Mouse (Mus musculus): Measurements from ENCODE around the gene Arap1. TPM values are rescaled to one million over a fixed set of nuclear protein-coding genes. Genes with fewer than 3 reads are reported as not detected.

The Arap1 gene
- total RNA-seq, 2 experiments from 2014 or later: 18.1 to 22.4 TPM

GRCm38 (mm10) chr7:101326006-101326405 lies 21.9 kb upstream of the Arap1 start:
- DNase-seq (ENCODE audit: low spot score in 2 of 2): no peak

DNA sequence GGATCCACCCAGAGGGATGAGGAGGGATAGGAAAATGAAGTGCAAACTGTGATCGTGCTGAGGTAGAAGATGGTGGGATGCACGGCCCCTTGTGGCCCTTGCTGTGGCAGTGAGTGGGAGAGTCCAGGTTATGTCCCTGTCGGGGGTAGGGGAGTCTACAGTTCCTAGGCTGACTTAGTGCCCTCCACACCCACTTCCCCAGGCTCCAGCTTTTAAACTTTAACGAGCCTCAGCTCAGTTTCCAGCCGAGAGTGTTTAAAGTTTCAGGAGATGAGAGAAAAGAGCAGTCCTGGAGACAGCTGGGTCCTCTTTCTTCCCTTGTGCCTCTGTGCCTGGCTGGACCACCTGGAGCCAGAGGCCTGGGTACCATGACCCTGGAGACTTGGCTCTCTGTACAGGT lies 20.6 kb upstream of the Arap1 start:
- DNase-seq (ENCODE audit: low spot score in 2 of 2): no peak

- DNase-seq (ENCODE audit: low spot score in 2 of 2): no peak
Observed at GRCm38 (mm10) chr7:101327786-101328185, 20.1 kb upstream of the Arap1 start.

- DNase-seq (ENCODE audit: low spot score in 2 of 2): peak; percentile 54 to 65
Observed at GRCm38 (mm10) chr7:101328621-101329158, 19.2 kb upstream of the Arap1 start.

DNA sequence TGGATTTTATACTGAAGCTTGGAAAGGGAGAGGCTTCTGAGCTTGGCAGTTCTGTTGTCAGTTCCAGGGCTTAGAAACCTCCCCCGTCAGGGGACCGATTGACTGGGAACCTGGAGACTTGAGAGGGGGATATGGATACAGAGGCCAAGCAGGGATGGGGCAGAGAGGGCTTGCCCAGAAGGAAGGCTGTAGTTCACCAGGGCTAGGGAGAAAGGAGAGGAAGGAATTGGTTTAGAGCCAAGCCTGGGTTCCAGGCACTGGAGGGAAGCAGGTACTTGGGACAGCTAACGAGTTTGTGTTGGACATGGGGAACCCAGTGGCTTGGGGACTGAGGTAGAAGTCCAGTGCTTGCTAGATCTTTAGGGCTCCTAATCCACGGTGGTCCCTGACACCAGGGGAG lies 18.3 kb upstream of the Arap1 start:
- DNase-seq (ENCODE audit: low spot score in 2 of 2): no peak

DNA sequence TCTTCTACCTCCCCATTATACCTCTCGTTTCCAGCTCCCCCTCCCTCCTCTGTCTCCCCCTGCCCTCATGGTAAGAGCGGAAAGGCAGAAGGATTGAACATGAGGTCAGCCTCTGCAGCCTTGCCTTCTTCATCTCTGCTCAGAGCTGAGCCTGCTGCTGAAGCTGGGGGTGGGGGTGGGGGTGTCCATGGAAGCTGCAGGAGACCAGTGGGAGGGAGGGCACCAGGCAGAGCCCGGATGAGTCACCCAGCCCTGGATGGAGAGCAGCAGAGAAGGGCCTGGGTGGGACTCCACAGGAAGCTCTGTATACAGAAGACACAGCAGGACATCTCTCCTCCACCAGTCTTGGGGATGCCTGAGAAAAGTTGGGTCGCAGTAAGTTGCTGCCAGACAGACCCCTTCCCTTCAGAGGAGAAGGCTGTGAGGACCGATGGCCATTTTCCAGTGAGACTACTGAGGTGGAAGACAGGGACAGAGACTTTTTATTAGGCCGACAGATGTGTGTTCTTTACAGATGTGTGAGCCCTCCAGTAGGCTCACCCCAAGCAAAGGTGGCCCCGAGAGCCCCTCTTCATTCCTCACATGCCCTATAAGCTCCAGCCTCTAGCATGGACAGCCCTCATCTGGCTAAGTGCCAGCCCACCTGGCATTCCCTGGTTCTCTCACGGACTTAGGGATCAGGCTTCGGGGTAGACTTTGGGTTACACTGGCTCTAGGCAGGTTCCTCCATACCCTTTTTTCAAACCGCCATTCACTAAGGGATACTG lies 17.6 kb upstream of the Arap1 start:
- DNase-seq (ENCODE audit: low spot score in 2 of 2): no peak

DNA sequence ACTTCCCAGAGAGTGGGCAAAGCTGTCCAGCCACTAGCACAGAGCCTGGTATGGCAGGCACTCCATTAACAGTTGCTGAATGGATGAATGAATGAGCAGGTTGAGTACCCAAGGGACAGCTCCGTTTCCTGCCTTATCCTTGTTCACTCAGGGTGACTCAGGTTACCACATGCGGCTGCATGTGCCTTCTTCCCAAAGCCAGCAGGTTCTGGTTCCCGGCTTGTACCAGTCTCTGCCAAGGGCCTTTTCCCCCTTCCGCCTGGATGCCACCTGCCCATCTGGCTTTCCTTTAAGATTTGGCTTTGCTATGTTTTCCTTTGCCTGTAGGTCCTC lies 17.1 kb upstream of the Arap1 start:
- no peak for DNase-seq (ENCODE audit: low spot score in 2 of 2)

GRCm38 (mm10) chr7:101332045-101332831 lies 15.6 kb upstream of the Arap1 start:
- DNase-seq (ENCODE audit: low spot score in 2 of 2): no peak

GRCm38 (mm10) chr7:101335228-101335627 lies 12.6 kb upstream of the Arap1 start:
- no peak for DNase-seq (ENCODE audit: low spot score in 2 of 2)

DNA sequence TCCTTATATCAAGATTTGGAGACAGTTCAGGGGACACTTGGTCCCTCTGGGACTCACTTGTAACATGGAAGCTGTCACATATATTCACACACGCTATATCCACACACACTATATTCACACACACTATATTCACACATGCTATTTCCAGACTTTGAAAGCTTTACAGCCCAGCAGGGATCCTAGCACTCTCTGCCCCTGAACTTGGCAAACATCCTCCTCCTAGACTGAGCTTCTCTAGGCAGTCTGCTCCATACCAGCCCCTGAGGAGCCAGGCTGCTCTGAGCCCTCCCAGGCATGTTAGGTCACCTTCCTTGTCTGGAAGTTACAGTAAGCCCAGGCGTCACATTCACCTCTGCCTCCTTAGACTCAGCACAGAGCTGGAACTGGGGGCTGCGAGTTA lies 11.2 kb upstream of the Arap1 start:
- no peak for DNase-seq (ENCODE audit: low spot score in 2 of 2)

DNA sequence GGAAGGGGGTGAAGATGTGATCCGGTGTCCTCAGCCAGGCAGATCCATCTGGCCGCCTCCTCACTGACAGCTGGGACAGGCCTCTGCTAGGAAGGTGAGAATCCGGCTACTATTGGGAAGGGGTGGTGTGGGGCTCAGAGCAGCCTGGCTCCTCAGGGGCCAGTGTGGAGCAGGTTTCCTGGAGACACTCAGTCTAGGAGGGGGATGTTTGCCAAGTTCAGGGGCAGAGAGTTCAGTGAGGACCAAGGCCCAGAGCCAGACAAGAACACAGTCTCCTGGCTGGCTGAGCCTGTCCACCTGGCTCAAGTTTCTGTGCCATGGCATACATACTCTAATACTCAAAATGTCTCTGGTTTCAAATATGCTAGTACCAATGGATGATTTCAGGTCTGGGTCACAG lies 10.5 kb upstream of the Arap1 start:
- DNase-seq (ENCODE audit: low spot score in 2 of 2): no peak

DNA sequence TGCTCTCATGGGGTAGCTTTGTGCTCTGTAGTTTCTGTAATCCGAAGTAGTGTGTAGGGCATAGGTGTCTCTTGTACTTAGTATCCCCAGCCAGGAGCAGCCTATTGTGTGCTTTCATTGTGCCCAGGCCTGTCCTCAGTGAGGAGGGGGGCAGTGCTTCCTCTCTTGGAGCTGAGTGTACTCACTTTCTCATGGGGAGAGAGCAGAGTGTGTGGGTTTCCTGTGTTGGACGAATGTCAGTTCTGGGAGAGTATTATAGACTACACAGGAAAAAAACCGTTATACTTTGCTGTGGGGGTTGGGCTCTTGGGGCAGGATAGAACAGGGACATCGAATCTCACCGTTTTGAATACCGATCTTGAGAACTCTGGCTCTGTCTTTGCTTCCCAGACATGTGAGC lies 6.5 kb upstream of the Arap1 start:
- no peak for DNase-seq (ENCODE audit: low spot score in 2 of 2)

GRCm38 (mm10) chr7:101343135-101343534 lies 4.7 kb upstream of the Arap1 start:
- no peak for DNase-seq (ENCODE audit: low spot score in 2 of 2)

DNA sequence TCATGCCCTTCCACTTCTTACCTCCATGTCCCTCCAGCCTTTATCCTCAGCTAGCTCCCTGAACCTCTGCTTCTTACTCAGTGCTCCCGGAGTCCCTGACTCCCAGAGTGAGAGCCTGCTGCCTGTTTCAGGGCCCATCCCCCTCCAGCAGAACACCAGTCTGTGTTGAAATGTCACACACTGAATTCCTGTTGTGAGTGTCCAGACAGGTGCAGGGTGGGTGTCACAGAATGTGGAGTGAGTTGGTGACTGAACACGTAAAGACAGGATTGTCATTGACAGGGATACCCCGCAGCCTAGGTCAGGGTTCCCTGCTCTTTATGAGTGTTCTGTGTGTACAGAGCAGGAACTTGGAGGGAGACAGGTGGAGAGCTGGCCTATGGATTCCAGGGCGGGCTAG lies 3.0 kb upstream of the Arap1 start:
- no peak for DNase-seq (ENCODE audit: low spot score in 2 of 2)

DNA sequence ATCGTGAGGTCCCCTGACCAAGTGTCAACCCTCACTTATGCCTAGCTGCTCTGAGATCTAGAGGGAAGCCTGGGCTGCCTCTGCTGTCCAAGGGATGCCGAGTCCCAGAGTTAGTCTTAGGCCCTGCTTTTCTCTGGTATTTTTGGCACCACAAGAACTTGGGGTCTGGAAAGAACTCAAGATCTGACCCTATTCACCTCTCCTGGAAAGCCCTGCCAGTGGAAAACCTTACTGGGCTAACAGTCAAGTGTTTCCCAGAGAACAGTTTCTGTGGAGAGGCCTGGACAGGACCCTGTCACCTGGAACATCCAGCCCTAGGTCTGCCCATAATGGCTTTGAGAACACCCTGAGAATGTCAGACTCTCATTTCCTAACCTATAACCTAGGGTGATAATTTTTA lies 876 bp upstream of the Arap1 start:
- no peak for DNase-seq (ENCODE audit: low spot score in 2 of 2)

GRCm38 (mm10) chr7:101348312-101348711 lies 445 bp downstream of the Arap1 start:
- no peak for DNase-seq (ENCODE audit: low spot score in 2 of 2)

GRCm38 (mm10) chr7:101349861-101350260 lies 2.0 kb downstream of the Arap1 start:
- DNase-seq (ENCODE audit: low spot score in 2 of 2): peak; percentile 24 to 71

DNA sequence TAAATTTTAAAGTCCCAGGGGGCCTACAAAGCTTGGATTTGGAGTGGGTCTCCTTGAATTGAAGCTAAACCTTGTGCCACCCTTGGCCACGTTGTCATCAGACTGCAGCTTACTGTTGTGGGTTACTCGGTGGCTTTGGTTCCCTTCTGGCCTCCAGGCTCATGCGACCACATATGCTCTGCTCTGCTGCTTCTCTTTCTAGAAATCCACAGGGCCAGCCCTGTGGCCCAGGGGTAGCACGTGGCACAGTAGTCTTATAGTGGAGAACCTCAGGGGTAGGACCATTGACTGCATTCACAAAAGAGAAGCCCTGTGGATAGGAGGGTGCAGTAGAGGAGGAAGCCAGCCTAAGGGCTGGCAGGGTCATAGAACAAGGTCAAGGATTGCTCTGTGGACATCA lies 4.5 kb downstream of the Arap1 start:
- no peak for DNase-seq (ENCODE audit: low spot score in 2 of 2)

DNA sequence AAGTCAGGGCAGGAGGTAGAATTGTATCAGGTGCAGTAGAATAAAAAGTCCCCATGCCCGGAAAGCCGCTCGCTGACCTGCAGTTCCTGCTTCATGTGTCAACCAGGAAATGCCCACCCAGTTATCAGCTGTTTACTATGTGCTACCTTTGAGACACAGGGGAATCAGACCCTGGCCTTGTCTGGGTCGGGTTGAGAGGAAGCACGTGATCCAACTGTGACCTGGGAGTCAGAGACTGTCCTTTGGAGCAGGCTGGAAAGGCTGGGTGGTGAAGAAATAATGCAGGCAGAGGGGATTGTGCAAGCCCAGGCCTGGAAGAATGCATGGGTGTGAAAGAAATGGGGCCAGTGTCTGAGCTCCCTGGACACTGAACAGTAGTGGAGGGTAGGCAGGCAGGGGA lies 6.6 kb downstream of the Arap1 start:
- no peak for DNase-seq (ENCODE audit: low spot score in 2 of 2)

DNA sequence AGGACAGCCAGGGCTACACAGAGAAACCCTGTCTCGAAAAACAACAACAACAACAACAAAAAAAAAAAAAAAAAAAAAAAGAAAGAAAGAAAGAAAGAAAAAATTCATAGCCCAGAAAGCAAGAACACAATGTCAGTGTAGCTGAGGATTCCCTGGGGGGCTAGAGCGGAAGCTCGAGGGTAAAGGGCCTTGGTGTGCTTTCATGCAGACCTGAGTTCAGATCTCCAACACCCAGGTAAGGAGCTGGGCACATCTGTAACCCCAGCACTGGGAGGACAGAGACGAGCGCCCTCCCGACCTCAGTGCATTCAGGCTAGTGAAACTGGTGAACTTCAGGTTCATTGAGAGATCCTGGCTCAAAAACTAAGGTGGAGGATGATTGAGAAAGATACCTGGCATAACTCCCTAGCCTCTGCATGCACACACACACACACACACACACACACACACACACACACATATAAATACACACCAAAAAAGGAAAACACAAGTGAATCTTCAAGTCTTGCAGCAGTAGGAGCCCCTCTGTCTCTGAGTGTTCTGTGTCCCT lies 7.8 kb downstream of the Arap1 start:
- DNase-seq (ENCODE audit: low spot score in 2 of 2): no peak

GRCm38 (mm10) chr7:101356868-101357267 lies 9.0 kb downstream of the Arap1 start:
- DNase-seq (ENCODE audit: low spot score in 2 of 2): no peak

DNA sequence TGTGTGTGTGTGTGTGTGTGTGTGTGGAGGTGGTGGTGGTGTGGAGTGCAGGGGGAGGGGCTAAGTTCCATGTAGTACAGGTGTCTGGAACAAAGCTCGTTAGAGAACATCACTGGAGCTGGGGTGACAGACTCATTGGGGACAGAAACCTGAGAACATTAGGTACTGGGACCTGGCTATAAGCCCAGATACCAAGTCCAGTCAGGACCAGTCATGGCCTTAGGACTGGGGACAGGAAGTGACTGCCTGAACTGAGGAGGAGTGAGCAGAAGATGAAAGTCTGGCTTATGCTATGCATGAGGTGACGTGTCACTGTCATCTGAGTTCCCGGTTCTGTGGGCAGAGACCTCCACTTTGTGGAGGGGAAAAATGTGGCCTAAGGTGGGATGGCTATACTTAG lies 12.5 kb downstream of the Arap1 start:
- no peak for DNase-seq (ENCODE audit: low spot score in 2 of 2)
